Mouse (Mus musculus) hematopoietic stem cell, adult 5-6 weeks (primary cell): ENCODE data around the gene A630023A22Rik. TPM values are rescaled to one million over a fixed set of nuclear protein-coding genes. Genes with fewer than 3 reads are reported as not detected.

ENCODE experiments used
- ATAC-seq, 2 experiments: fragments of 125-278 bp in 1 of 2; replicated peaks in 1 of 2; 2 replicates each; pipeline ENCODE4 v1.8.0; 2016 to 2017; ENCODE audit warnings: inconsistent platforms in 2 of 2, mild to moderate bottlenecking in 2 of 2, moderate number of reproducible peaks in 2 of 2, low read depth in 1 of 2, moderate TSS enrichment in 1 of 2; ENCODE audit not compliant: low FRiP score in 2 of 2, poor library complexity in 2 of 2, severe bottlenecking in 2 of 2, insufficient read depth in 1 of 2, low TSS enrichment in 1 of 2
- total RNA-seq: library from RNA; stranded (forward); fragments of 172-1452, 232-1000 nt; gene quantifications from 2 replicates; pipeline ENCODE4 v1.2.3, GENCODE M21; 2017

A630023A22Rik gene
- total RNA-seq = not detected in 2 replicates

DNA sequence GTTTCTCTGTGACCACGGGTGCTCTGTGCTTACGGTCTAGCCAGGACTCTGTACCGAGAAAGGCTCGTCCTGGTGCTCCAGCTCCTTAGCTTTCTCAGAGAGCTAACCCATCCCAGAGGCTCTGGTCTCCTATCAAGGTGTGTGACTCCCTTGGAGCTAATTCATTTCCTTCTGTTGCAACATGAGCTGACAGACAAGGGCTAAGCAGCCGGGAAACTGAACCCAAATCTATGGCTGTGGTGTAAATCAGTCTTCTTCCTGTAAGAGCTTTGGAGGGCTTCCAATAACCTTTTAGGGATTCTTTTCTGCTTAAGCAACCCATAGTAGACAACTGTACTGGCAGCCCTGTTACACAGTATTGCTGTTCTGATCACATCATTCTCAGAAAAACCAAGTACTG lies at the start of gene A630023A22Rik:
Gene A630023A22Rik, minus strand, starts transcription at position 154 of the 400 bp plus-strand sequence.
- no peak for ATAC-seq

DNA sequence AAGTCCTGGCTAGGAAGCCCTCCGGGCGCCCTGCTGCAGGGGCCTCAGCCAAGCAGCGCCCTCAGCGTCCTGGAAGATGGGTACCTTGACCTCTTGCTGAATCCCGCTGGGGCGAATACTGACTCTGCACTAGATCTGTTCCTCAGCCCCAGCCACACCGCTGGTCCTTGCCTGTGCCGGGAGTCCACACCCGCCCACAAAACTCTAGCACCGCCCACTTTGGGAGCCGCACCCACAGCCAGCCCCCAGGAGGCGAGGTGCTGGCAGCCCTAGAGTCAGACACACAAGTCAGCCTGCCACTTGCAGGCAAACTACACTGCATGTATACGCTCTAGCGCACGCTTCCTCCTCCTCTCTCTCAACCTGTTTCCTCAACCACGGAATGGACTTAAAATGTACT lies 49.8 kb upstream of the A630023A22Rik start, which contains the start of gene Npy4r:
Gene Npy4r, minus strand, starts transcription at position 148 of the 400 bp plus-strand sequence.
- ATAC-seq = peak; percentile 81 to 82

DNA sequence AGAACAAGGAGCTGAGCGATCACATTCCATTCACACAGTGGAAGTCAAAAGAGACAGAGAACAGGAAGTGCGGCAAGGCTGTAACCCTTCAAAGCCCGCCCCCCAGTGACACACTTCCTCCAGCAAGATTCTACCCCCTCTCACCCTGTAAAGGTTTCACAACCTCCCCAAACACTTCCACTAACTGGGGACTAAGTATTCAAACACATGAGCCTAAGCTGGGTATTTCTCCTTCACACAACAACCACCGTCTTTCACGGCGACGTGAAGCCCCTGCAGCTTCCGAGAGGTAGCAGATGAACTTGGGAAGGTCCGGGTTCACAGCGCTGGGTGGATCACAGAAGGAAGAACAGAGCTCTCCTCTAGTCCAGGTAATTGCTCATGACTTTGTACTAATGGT lies 40.4 kb upstream of the A630023A22Rik start:
- no peak for ATAC-seq

DNA sequence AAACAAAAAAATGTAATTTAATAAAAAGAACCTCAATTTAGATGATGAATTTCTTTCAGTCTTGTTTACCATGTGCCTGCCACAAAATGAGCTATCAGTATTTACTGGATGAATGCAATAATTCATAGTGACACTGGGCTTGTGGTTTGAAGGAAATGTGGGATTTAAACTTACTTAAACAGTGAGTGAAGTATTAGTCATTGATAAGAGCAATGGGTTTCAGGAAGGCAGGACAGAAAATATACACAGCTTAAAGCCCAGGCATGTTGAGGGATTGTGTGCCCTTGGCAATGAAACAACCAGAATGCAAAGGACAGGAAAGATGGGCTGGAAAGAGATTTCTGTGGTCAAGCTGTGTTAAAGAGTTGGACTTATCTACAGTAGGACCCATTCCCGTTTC lies 39.8 kb upstream of the A630023A22Rik start:
- ATAC-seq = no peak

DNA sequence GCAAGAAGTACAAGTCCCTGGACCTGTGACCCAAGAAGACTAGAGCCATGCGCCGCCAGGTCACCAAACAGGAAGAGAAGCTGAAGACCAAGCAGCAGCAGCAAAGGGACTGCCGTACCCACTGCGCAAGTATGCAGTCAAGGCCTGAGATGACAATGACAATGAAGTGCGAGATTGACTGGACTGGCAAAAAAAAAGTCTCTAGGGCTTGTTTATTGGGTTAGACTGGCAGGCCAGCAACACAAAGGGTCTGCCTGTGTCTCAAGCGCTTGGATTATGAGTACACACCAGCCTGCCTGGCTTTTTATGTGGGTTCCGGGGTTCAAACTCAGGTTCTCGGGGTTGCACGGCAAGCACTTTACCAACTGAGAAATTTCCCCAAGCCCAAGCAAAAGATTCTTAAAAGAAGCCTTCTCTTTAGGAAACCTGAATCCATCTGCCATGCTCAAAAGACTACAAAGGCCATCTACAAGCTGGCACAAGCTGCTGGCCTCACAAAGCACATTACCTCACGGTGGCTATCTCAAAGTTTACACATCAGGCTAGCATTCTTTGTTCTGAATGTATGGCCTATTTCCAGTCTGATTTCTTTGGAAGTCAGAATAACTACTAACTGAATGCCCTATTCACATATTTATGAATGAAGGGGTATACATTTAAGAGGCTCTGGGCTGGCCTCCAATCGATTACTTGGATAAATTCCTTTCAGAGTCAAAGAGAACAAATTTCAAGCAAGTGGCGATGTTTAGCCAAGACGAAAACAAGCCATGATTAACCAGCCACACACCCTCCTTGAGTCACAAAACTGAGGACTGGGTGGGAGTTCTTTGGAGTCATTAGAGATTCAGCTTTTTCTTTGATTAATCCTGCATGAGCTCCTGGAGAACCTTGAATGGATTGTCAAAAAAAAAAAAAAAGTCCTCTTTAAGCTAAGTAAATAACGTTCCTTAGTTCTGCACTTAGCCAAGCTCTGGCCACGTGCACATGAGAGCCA lies 37.4 kb upstream of the A630023A22Rik start:
- no peak for ATAC-seq

DNA sequence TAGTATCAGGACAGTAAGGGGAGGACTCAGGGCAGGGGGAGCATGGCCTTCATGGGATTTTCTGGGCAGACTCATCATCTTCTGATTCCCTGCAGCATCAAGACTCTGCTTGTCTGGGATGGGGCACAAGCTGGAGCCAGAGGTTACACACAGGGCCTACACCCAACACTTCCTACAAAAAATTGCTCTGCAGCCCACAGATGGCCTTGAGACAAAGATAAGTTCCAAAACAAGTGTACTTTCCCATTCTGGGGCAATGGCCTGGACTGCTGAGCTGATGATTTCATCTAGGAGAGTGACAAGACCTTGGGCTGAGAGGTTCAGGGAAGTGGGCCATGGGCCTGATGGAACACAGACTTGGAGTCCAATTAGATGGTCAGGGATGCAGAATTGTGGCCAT lies 32.8 kb upstream of the A630023A22Rik start:
- no peak for ATAC-seq

DNA sequence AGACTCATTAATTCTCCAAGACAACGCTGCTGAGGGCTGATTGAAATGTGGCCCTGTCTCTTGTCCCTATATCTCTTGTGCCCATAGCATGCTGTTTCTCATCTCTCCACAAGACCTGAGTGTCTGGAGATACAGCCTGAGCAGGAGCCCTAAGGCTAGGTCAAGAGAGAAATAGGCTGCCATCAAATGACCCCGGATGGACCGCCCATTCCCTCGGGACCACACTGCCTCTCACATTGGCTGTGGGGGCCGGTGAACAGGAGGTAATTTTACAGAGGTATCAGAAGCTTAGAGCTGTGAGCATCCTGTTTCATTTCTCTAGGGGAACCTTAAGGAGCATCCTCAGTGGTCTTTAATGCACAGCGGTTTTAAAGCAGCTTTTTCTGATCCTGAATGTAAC lies 28.7 kb upstream of the A630023A22Rik start:
- no peak for ATAC-seq

DNA sequence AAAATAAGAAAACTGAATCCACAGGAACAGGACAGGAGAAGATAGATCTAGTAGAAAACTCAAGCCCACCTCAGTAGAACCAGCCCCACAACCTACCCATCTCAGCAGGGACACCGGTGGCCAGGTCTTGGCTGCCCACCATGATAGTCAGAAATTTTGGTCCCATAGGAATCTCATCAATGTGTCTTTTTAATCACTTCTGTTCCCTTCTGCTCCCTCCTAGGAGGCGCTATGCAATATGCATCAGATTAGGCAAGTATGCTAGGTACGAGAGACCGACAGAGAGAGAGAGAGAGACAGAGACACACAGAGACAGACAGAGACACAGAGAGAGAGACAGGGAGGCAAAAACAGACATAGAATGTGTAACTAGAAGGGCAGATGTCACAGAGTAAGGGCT lies 19.1 kb upstream of the A630023A22Rik start:
- no peak for ATAC-seq

DNA sequence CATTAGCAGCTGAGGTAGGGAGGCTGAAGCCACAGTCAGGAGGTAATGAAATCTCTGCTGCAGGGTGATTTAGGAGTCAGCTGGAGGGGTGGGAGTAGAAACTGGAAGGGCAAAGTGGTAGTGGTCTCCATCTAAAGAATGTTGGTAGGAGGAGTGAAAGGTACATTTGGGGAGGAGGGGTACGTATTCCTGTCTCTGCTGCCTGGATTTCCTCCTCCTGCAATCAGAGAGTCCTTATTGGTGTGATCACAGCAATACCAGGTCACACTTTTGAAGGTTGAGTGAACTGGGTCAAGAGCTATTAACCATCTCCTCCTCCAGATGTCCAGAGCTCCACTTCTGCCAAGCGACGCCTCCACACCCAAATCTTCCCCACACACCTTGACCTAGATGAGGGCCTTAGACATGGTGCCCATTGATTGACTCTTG lies 18.4 kb upstream of the A630023A22Rik start:
- ATAC-seq = no peak

DNA sequence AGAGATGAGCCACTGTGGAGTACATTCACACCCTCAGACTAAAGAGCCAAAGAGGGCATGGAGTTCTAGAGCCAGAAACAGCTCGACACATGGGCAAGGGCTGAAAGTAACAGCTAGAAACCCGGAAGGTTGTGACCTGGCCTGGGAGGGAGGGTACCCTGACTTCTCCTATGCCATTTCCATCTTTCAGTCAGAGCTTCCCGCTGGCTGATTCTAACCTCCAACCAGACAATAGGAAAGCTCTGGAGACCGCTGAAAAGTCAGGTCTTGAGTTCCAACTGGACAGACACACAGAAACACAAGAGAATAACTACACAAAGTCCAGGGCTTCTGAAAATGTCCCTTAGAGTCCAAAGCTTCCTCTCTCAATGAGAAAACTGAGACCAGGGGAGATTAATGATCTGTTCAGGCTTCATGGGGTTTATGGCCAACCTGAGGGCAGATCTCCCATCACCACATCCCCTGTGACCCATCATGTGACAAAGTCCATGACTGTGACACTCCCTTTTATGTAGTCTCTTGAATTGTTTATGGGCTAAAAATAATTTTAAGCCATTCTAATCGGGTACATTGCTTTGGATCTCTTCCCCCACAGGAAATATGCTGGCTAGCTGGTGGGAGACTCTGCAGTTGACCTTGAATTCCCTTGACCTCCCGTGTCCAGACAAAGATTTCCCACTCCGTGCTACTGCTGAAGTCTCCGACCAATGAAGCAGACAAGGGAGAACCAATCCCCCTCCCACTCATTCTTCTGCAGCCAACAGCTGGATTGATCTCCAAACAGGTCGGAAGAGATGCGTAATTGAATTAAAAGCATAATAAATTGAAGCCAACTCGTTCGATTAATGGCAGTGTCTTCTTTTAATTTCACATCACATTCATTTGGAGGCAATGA lies 17.7 kb upstream of the A630023A22Rik start:
- ATAC-seq = no peak

DNA sequence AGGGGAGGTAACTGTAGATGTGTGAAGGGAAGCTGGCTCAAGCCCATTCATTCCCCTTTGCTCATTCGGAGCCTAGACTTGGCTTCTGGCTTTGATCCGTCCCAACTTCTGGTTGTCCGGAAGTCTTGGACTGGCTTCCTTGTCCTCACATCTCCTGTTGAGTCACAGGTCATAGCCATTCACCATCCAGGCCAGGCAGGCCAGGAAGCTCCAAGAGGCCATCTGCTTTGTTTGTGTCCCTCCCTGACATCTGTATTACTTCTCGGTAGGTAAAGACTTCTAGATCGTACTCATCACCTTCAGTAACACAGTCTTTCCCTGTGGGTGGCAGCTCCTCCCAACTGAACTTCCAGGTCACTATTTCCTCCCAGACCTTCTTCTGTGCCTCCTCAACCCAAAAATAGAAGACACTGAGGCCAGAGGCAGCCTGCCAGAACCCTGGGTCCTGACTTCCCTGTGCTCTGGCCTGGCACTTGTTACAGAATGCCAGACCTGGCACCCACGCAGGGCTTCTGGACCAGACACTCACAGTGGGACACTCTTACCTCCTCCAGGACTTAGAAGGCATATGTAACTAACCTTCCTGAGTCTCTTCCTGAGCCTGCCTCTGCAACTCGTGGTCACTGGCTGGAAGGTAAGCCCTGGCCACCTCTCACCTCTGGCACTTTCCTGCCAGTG lies 16.6 kb upstream of the A630023A22Rik start:
- ATAC-seq = no peak

DNA sequence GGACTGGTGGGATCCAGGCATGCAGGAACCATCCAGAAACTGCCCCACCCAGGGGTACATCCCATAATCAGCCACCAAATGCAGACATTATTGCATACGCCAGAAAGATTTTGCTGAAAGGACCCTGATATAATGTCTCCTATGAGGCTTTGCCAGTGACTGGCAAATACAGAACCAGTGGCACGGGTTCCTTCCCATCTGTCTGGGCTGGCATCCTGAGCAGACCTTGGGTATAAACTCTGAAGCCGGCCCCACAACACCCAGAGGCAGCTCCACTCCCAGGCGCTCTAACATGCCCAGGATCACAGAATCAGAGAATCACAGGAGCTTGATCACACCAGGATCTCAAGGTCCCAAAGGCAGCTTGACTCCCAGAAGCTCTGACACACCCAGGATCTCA lies 11.8 kb upstream of the A630023A22Rik start:
- ATAC-seq = no peak

DNA sequence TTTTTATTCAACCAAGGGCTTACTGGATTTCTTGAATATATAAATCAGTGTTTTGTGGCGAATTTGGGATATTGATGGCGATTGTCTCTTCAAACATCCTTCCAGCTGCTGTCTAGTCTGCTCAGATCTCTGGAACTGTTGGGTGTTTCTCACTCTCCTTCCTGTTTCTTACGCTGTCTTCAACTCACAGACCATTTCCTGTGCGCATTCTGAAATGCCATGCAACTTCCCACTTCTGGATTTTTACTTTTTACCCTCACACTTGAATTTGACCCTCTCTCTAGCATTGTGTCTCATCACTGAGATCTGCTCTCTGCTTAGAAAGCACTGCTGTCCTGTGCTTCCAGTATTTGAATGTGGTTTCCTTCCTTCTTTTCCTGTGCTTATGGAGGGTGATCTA lies 5.0 kb upstream of the A630023A22Rik start:
- ATAC-seq = 0 out of 4 replicates have a peak, but pooled peaks of 1 of the 2 experiments have one; percentile 19

DNA sequence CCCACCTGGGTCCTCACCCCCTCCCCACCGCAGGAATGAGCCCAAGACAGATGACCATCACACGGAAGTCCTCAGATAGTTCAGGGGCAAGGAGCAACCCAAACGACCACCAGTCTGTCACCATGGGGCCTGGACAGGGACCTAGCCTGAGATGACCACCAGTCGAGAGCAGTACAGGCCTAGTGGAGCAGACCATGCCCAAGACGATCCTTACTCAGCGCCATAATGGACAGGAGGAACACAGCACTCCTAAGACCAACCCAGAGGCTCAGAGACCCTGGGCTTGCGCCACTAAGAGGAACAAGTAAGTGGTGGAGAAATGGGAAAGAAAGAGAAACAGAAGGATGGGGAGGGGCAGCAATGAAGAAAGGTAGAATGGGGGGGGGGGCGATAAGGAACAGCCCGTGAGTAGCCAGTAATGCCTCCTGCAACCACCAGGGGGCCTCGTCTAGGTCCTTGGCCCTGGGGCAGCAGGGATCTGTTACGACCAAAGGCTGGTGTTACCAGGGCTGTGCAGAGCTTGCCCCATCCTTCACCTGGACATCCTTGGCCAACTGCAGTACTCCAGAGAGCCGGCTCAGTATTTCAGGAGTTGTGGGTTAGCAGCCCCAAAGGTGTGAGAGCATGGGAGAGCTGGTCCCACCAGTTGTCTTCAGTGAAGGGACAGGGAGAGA lies 4.0 kb upstream of the A630023A22Rik start:
- peak; percentile 54 to 58; a peak in 3 of 4 replicates for ATAC-seq

DNA sequence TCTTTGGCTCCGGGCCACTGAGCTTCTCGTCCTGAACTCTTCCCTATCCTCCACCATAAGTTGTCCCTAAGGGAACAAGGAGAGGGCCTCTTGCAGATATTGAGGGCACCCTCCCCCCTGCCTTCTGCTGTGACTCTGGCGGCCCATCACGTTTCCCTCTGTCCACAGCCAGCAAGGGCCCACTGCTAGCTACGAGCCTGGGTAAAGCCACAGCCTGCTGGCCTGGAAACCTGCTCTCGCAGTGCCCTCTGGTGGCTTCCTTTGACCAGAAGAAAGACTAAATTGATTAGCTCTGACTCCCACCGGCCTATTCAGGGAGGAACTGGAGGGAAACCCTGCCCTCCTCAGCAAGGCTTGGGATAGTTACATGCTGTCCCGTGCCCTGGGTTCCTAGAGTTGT lies 2.3 kb upstream of the A630023A22Rik start:
- peak; percentile 76 to 83 for ATAC-seq

DNA sequence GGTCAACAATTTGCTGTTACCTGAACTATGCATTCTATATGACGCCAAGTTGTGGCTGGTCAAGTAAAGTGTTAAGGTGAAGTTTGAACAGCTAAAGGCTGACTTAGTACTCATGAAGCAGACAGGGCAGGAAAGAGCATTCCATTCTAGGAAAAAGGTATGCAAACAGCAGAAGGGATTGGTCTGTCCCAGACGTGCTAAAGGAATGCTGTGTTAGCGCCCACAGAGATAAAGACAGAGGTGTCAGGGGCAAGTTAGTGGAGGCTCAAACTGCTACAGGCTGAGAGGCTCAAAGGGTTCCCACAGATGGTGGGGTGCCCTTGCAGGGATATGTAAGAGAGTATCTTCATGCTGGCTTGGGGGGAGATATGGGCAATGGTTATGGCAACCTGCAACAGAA lies 1.3 kb upstream of the A630023A22Rik start:
- ATAC-seq = no peak

DNA sequence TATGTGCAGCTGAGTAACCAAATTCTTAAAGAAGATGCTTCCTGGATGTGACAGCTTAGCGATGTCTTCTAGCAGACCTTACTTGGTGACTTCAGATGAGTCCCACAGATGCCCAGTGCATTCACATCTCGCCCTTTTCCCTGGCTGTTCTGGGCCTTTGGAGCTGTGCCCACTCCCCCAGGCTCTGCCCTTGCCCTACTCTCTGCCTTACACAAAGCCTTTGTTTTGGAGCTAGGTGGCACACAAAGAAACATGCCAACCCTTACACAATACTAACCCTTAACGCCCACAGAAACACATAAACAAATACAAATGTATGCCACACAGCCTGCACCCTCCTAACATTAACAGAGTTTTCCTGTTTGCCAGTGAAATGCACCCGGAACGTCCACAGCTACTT lies 6.4 kb downstream of the A630023A22Rik start:
- ATAC-seq = no peak
